Mouse (Mus musculus) cerebellum, adult 11-12 months (tissue): ENCODE measurements around the gene St6galnac1.
"Not testable (repeated sequence)": the region's sequence is repeated elsewhere in the genome, so short reads cannot be mapped to it uniquely, and the experiment has no call there.

Experiments
- DNase-seq: peaks from one replicate; pipeline ENCODE4 v3.0.0; 2022

St6galnac1 gene

GRCm38 (mm10) chr11:116775407-116775806, at the start of gene St6galnac1:
Gene St6galnac1 (minus strand): TSS chr11:116775507.
- no peak for DNase-seq

- not testable (repeated sequence) for DNase-seq
Measured at GRCm38 (mm10) chr11:116823885-116824284, 48.6 kb upstream of the St6galnac1 start.

- no peak for DNase-seq
Measured at GRCm38 (mm10) chr11:116823255-116823654, 47.9 kb upstream of the St6galnac1 start.

GRCm38 (mm10) chr11:116822626-116823025, 47.3 kb upstream of the St6galnac1 start:
- no peak for DNase-seq

- DNase-seq, result no peak
Measured at GRCm38 (mm10) chr11:116822215-116822614, 46.9 kb upstream of the St6galnac1 start.

GRCm38 (mm10) chr11:116821057-116821940, 46.0 kb upstream of the St6galnac1 start:
- no peak for DNase-seq

- DNase-seq, result no peak
Measured at GRCm38 (mm10) chr11:116819932-116820593, 44.8 kb upstream of the St6galnac1 start.

GRCm38 (mm10) chr11:116818722-116819121, 43.4 kb upstream of the St6galnac1 start:
- no peak for DNase-seq

GRCm38 (mm10) chr11:116817567-116817966, 42.3 kb upstream of the St6galnac1 start:
- peak; percentile 3 for DNase-seq

- DNase-seq, result peak; percentile 8
Measured at GRCm38 (mm10) chr11:116816769-116817168, 41.5 kb upstream of the St6galnac1 start.

- DNase-seq, result no peak
Measured at GRCm38 (mm10) chr11:116814884-116815415, 39.6 kb upstream of the St6galnac1 start.

- DNase-seq, result peak; percentile 38
Measured at GRCm38 (mm10) chr11:116814076-116814883, 39.0 kb upstream of the St6galnac1 start.

GRCm38 (mm10) chr11:116813610-116814009, 38.3 kb upstream of the St6galnac1 start:
- DNase-seq, result peak; percentile 34

- peak; percentile 58 for DNase-seq
Measured at GRCm38 (mm10) chr11:116812793-116813529, 37.7 kb upstream of the St6galnac1 start.

- DNase-seq, result peak; percentile 88
Measured at GRCm38 (mm10) chr11:116810983-116811901, 35.9 kb upstream of the St6galnac1 start.

GRCm38 (mm10) chr11:116810528-116810927, 35.2 kb upstream of the St6galnac1 start:
- no peak for DNase-seq

- DNase-seq, result peak; percentile 42
Measured at GRCm38 (mm10) chr11:116809520-116809919, 34.2 kb upstream of the St6galnac1 start.

- DNase-seq, result no peak
Measured at GRCm38 (mm10) chr11:116808811-116809395, 33.6 kb upstream of the St6galnac1 start.

GRCm38 (mm10) chr11:116807938-116808606, 32.8 kb upstream of the St6galnac1 start:
- DNase-seq, result peak; percentile 83

GRCm38 (mm10) chr11:116807526-116807925, 32.2 kb upstream of the St6galnac1 start:
- no peak for DNase-seq
